Mouse (Mus musculus): ENCODE measurements at regions not wholly inside any gene's neighbourhood (a gene's known extent, or its start where the extent isn't known, plus 50 kb on each side); places are given as distances from the start of the nearest gene placed in this dataset.

GRCm38 (mm10) chr10:51963671-51964070, 58.6 kb upstream of the Vgll2 start:
- DNase-seq (ENCODE audit: low read depth) = no peak

- DNase-seq (ENCODE audit: low read depth) = no peak
These were observed 52.2 kb upstream of the Vgll2 start for GRCm38 (mm10) chr10:51970113-51970512.

Measured in c-Kit-positive CD71-negative TER-119-negative erythroid progenitor cells, embryonic 14.5 days (primary cell).